Mouse (Mus musculus) megakaryocyte, embryonic 14.5 days (primary cell): ENCODE measurements around the gene Cyp11a1. TPM values are rescaled to one million over a fixed set of nuclear protein-coding genes. Genes with fewer than 3 reads are reported as not detected.

Experiments used
- H3K27me3 ChIP-seq: replicated peaks from 2 replicates; pipeline ENCODE3; 2012; ENCODE audit warnings: inconsistent platforms
- H3K36me3 ChIP-seq: replicated peaks from 2 replicates; pipeline ENCODE3; 2012; ENCODE audit warnings: low read length, inconsistent platforms, mixed read lengths
- H3K4me1 ChIP-seq: 2 replicates; pipeline ENCODE4 v1.6.1; 2012; ENCODE audit warnings: inconsistent platforms
- H3K4me3 ChIP-seq: replicated peaks from 2 replicates; pipeline ENCODE3; 2012; ENCODE audit warnings: moderate library complexity, mild to moderate bottlenecking, inconsistent platforms
- H3K9me3 ChIP-seq: 2 replicates; pipeline ENCODE4 v1.6.1; 2012; ENCODE audit warnings: inconsistent platforms
- FLI1 ChIP-seq: IDR thresholded peaks from 2 replicates; pipeline ENCODE4 v1.6.1; 2012; ENCODE audit warnings: low read length, inconsistent platforms, mixed read lengths
- GATA1 ChIP-seq: IDR thresholded peaks from 3 replicates; pipeline ENCODE4 v1.6.1; 2012; ENCODE audit warnings: mixed read lengths, low read length, inconsistent platforms, borderline replicate concordance
- polyA plus RNA-seq: library from polyadenylated mRNA; stranded (reverse); fragments of >175 nt; gene quantifications from 2 replicates; pipeline ENCODE4 v1.2.3, GENCODE M21; 2012; ENCODE audit warnings: low replicate concordance; ENCODE audit not compliant: insufficient read depth

The Cyp11a1 gene
- polyA plus RNA-seq, 1 experiment = 7.5 TPM

- Histone ChIP-seq H3K4me1 (peaks cover 18% of the 10 kb centered on the region), H3K36me3 (no peaks in the 10 kb centered on the region), H3K4me3 (no peak overlapping the region), H3K27me3 (peaks cover 47% of the 10 kb centered on the region), H3K9me3 (no peaks in the 10 kb centered on the region)
- TF ChIP-seq FLI1 (no peak), GATA1 (no peak)
Observed at GRCm38 (mm10) chr9:58003272-58003671, 2.9 kb upstream of the Cyp11a1 start.

DNA sequence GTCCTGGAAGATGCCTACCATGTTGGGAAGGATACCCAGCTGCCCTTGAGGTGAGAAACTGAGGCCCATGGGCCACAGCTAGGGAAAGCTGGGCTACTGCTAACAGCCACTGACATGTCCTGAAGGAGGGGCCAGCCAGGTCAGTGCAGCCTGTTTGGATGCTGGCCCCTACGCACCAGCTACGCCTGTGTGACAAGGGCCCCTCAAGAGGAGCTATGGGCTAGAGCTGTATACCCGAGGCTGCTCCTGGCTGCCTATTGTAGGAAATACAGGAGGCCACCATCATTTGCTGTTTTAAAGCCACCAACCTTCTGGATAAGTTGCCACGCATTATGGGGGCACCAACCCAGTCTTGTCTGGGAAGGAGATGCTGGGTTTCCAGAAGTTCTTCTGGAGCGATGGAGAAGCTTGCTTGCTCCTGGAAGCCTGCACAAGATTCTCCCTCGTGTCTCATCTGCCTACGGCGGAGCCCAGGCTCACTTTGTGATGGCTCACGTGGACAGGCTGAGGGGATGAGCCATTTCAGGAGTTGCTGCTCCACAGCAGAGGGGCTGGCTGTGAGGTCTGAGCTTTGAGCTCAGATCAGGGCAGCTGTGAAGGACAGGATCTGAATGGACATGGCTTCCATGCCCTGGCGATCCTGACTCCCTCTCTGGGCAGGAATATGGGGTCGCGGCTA, 2.3 kb downstream of the Cyp11a1 start:
- Histone ChIP-seq H3K27me3 (peaks cover 46% of the 10 kb centered on the region), H3K4me1 (peaks cover 33% of the 10 kb centered on the region)
- TF ChIP-seq FLI1 = no peak
- no peak for TF ChIP-seq GATA1

GRCm38 (mm10) chr9:58009015-58009362, 2.8 kb downstream of the Cyp11a1 start:
- H3K4me3 ChIP-seq = peak overlapping the region; percentile 57
- H3K27me3 ChIP-seq = peaks cover 43% of the 10 kb centered on the region
- TF ChIP-seq GATA1 = no peak
- TF ChIP-seq FLI1 = no peak
- peaks cover 35% of the 10 kb centered on the region for H3K4me1 ChIP-seq
- H3K36me3 ChIP-seq = no peaks in the 10 kb centered on the region
- H3K9me3 ChIP-seq = no peaks in the 10 kb centered on the region

More for the DNA sequence above, 2.3 kb downstream of the Cyp11a1 start:
- no peaks in the 10 kb centered on the region for H3K9me3 ChIP-seq
- H3K36me3 ChIP-seq = no peaks in the 10 kb centered on the region
- no peak overlapping the region for H3K4me3 ChIP-seq

- Histone ChIP-seq H3K9me3 (no peaks in the 10 kb centered on the region), H3K4me3 (no peak overlapping the region), H3K36me3 (no peaks in the 10 kb centered on the region), H3K4me1 (peaks cover 39% of the 10 kb centered on the region), H3K27me3 (peaks cover 39% of the 10 kb centered on the region)
- TF ChIP-seq FLI1 (no peak), GATA1 (no peak)
Observed at GRCm38 (mm10) chr9:58009588-58009987, 3.4 kb downstream of the Cyp11a1 start.

DNA sequence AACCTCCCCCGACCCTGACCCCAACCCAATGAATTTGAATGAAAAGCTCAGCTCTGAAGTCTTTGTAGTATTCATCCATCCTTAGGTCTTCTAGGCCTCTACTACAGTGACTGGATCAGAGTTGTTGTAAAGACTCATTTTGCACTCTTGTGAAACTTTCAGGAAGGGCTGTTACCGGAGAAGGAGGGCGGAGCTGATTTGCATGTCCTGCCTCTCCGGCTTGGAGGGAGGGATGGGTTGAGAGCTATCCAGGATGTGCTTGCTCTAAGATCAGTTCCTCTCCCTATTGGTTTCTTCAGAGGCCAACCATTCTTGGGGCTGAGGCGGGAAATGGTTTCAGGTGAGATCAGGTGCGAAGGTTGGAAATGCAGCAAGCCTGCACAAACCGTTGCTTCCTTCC, 4.8 kb downstream of the Cyp11a1 start:
- Histone ChIP-seq H3K36me3 (no peaks in the 10 kb centered on the region), H3K4me3 (no peak overlapping the region), H3K4me1 (peaks cover 49% of the 10 kb centered on the region), H3K9me3 (no peaks in the 10 kb centered on the region), H3K27me3 (peaks cover 41% of the 10 kb centered on the region)
- TF ChIP-seq FLI1 (no peak), GATA1 (no peak)

- Histone ChIP-seq H3K36me3 (no peaks in the 10 kb centered on the region), H3K27me3 (peaks cover 39% of the 10 kb centered on the region), H3K9me3 (no peaks in the 10 kb centered on the region), H3K4me3 (no peak overlapping the region), H3K4me1 (peaks cover 50% of the 10 kb centered on the region)
- TF ChIP-seq GATA1 (no peak), FLI1 (no peak)
Observed at GRCm38 (mm10) chr9:58011552-58011951, 5.3 kb downstream of the Cyp11a1 start.

- no peak overlapping the region for H3K4me3 ChIP-seq
- H3K36me3 ChIP-seq = no peaks in the 10 kb centered on the region
- TF ChIP-seq FLI1 (no peak), GATA1 (no peak)
- H3K9me3 ChIP-seq = no peaks in the 10 kb centered on the region
- H3K27me3 ChIP-seq = peaks cover 38% of the 10 kb centered on the region
- H3K4me1 ChIP-seq = peaks cover 50% of the 10 kb centered on the region
Observed at GRCm38 (mm10) chr9:58012486-58012885, 6.3 kb downstream of the Cyp11a1 start.

DNA sequence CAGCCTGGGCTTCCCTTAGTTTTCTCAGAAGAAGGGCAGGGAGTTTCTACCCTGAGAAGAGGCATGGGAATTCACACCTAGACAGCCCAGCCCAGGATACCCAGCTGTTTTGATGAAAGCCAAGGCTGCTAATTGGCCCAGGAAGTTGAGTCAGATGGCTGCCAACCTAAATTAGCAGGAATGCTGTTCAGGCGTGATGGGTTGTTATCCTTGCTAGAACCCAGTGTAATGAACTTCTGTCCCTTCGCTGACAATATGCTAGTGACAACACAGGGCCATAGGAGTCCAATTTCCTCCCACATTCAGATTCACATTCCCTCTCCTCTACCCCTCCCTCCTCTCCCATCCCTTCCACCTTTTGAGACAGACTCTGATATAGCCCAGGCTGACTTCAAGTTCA, 6.7 kb downstream of the Cyp11a1 start:
- TF ChIP-seq FLI1 (no peak), GATA1 (no peak)
- Histone ChIP-seq H3K9me3 (no peaks in the 10 kb centered on the region), H3K27me3 (peaks cover 41% of the 10 kb centered on the region), H3K4me3 (no peak overlapping the region), H3K36me3 (no peaks in the 10 kb centered on the region), H3K4me1 (peaks cover 50% of the 10 kb centered on the region)

GRCm38 (mm10) chr9:58014393-58015160, 8.4 kb downstream of the Cyp11a1 start:
- Histone ChIP-seq H3K4me1 (peaks cover 41% of the 10 kb centered on the region), H3K9me3 (no peaks in the 10 kb centered on the region), H3K36me3 (no peaks in the 10 kb centered on the region), H3K27me3 (peaks cover 50% of the 10 kb centered on the region), H3K4me3 (peak overlapping the region; percentile 84)
- TF ChIP-seq GATA1 = no peak
- no peak for TF ChIP-seq FLI1

- Histone ChIP-seq H3K4me3 (no peak overlapping the region), H3K36me3 (no peaks in the 10 kb centered on the region), H3K4me1 (peaks cover 40% of the 10 kb centered on the region), H3K27me3 (peaks cover 61% of the 10 kb centered on the region), H3K9me3 (no peaks in the 10 kb centered on the region)
- no peak for TF ChIP-seq GATA1
- no peak for TF ChIP-seq FLI1
Observed at GRCm38 (mm10) chr9:58015856-58016255, 9.6 kb downstream of the Cyp11a1 start.

GRCm38 (mm10) chr9:58016962-58017361, 10.8 kb downstream of the Cyp11a1 start:
- Histone ChIP-seq H3K4me3 (no peak overlapping the region), H3K27me3 (peaks cover 63% of the 10 kb centered on the region), H3K36me3 (no peaks in the 10 kb centered on the region), H3K9me3 (no peaks in the 10 kb centered on the region), H3K4me1 (peaks cover 34% of the 10 kb centered on the region)
- TF ChIP-seq FLI1 = no peak
- TF ChIP-seq GATA1 = no peak
